Mouse (Mus musculus) B cell, adult (primary cell): ENCODE measurements around the gene Olfr344. TPM values are rescaled to one million over a fixed set of nuclear protein-coding genes. Genes with fewer than 3 reads are reported as not detected.

ENCODE experiments used
- total RNA-seq: library from RNA; stranded (reverse); gene quantifications from 4 replicates; pipeline ENCODE4 v1.2.4, GENCODE M21; 2023; ENCODE audit not compliant: inconsistent age

Gene Olfr344
- 0.06 TPM in 1 of 4 replicates, not detected in the others for total RNA-seq

GRCm38 (mm10) chr2:36566362-36566761 is at the start of gene Olfr344:
Gene Olfr344, plus strand, starts transcription at chr2:36566662.

GRCm38 (mm10) chr2:36524698-36525097 is 41.8 kb upstream of the Olfr344 start, which contains the start of gene Olfr342:
Gene Olfr342, plus strand, starts transcription at chr2:36524998.

Other genes starting within 250 kb of the Olfr344 start
- not detected in 4 replicates for gene Olfr338, start 193.1 kb upstream of the Olfr344 start, total RNA-seq
- gene Olfr339, start 147.7 kb upstream of the Olfr344 start, total RNA-seq = not detected in 4 replicates
- not detected in 4 replicates for gene Olfr340, start 114.1 kb upstream of the Olfr344 start, total RNA-seq
- gene Olfr341, start 84.2 kb upstream of the Olfr344 start, total RNA-seq = not detected in 4 replicates
- gene Olfr342, start 41.7 kb upstream of the Olfr344 start, total RNA-seq = not detected in 4 replicates
- not detected in 4 replicates for gene Olfr345, start 73.4 kb downstream of the Olfr344 start, total RNA-seq
- gene Olfr346, start 119.1 kb downstream of the Olfr344 start, total RNA-seq = not detected in 4 replicates
- not detected in 4 replicates for gene Olfr347, start 165.2 kb downstream of the Olfr344 start, total RNA-seq
- gene Olfr348, start 217.6 kb downstream of the Olfr344 start, total RNA-seq = not detected in 4 replicates
- not detected in 4 replicates for gene Olfr50, start 223.9 kb downstream of the Olfr344 start, total RNA-seq